Mouse (Mus musculus) lung, adult 2 months (tissue): ENCODE data around the gene Mrto4.

Source experiments
- CTCF ChIP-seq: fragments of 200-500 bp; IDR thresholded peaks from 2 replicates; pipeline ENCODE4 v1.5.1; 2011; ENCODE audit warnings: mild to moderate bottlenecking, low read length, control low read depth; ENCODE audit not compliant: insufficient read depth
- POLR2A ChIP-seq: fragments of 200-500 bp; IDR thresholded peaks from 2 replicates; pipeline ENCODE4 v1.6.1; 2011; ENCODE audit warnings: low read depth, mild to moderate bottlenecking, control low read depth, low read length, borderline replicate concordance; ENCODE audit errors: extremely low read depth

DNA sequence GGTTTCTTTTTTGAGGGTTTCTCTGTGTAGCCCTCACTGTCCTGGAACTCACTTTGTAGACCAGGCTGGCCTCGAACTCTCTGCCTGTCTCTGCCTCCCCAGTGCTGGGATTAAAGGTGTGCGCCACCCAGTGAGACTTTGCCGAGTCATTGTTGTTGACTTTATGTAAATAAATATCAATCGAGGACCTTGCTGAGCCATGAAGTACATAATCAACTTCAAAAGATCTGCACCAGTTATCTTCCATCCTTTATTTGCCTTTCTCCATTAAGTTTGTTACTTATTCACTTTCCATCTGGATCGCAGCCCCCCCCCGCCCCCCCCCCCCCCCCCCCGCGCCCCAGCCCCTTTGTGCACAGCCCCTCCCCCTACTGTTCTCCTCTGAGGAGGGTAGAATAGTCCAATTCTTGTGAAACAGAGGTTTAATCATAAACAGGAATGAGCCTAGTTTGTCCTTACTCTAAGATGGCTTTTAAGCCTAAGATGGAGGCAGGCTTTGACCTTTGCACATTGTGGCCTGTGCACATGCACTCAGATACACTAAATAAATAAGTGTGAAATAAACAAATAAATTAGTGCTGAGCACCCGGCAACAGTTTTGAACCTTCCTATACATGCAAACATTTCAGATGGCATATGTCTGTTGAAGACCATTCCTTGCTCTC is 17.6 kb downstream of the Mrto4 start:
- TF ChIP-seq CTCF (no peak), POLR2A (no peak)
